Mouse (Mus musculus) ovary, adult 18-20 months (tissue): ENCODE measurements at regions not wholly inside any gene's neighbourhood (a gene's known extent, or its start where the extent isn't known, plus 50 kb on each side); places are given as distances from the start of the nearest gene placed in this dataset.

Experiments
- DNase-seq: peaks from one replicate; pipeline ENCODE4 v3.0.0; 2022; ENCODE audit warnings: low spot score, mixed read lengths

DNA sequence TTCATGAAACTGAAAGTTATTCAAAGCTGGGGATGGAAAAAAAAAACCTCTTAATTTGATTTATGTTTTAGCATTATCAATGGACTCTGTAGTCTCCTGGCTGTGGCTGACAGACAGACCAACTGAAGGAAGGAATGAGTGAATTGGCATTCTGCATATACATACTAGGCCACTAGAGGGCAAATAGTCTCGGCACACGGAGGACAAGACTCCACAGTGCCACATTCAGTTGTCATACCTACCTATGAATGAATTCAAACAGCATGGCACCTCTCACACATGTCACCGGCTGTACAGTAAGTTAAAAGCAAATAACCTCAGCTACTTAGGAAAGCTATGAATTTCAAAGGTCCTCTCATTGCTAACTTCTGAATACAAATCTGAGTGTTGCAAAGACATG lies 200.5 kb downstream of the Rab11fip2 start:
- DNase-seq: no peak

DNA sequence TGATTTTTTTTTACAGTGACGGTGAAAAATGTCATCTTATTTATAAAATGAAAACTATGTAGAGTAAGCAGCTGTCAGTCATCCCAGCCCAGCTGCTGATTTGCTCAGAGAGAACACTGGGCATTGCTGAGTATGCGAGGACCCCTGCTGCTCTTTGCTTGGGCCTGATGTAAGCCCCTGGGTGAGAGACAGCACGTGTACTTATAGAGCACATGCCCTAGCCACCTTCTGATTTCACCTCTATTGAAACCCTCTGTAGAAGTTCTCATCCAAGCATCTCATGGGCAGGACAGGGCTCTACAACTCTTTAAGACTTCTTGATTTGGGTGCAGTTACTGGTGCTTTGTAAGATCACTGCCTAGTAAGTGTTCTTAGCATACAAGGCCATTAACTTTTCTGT lies 182.2 kb downstream of the Rab11fip2 start:
- no peak for DNase-seq

DNA sequence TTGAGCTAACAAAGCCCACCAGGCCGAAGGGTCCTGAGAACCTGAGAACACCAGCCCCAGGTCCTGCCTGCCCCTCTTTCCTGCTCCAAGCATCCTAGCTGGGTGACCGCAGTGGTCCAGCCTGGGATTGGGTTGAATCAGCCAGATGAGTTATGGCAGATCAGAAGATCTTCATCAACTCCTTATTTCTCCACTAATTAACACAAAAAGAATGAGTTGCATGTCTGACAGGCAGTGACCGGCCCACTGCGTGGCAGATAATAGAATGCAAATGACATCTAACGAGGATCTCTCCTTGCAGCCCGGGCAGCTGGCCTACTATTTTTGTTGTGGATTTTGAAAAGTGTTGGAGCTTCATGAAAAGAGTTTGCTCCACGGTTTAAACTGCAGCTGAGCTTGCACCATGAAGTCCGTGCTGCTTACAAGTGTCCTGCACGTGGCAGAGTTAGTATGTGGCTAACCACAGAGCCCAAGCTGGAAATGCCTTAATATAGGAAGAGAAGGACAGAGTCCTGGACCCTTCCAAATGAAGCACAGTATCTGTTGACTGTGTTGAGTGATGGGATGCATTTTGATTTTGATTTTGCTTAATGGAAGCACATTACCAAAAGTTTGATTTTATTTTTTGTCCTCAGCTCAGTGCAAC lies 158.9 kb downstream of the Rab11fip2 start:
- no peak for DNase-seq

DNA sequence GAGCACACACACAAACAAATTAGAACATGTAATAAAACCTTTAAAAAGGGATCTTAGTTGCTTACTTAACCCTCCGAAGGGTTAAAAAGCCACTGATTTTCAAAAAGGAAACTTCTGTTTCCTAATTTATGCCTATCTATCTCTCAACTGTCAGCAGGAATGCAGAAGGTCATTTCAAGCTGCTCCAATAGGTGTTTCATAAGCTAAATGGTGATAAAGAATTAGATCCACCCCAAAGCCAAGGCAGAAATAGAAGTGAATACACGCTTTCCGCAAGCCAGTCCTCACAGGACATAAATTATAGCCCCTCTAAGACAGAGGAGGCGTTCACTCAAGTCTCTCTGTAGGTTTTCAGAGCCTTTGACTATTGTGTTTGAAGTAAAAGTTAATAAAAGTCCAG lies 112.2 kb downstream of the Rab11fip2 start:
- no peak for DNase-seq

DNA sequence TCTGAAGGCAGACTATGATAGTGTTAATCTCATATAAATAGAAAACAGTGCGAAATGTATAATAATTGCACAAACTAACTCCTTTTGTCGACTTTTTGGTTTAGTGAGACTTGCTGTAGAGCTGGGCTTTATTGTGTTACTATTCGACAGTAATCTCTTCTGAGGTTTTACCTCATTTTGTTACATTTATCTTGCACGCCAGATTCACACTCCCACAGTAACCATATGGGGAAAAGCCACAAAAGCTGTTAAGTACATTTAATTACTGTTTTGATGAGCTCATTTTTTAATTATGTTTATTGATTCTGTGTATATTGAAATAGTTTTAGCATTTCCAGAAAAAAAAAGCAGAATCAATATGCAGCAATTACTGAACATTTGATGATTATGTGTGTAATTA lies 106.3 kb downstream of the Rab11fip2 start:
- DNase-seq: no peak

DNA sequence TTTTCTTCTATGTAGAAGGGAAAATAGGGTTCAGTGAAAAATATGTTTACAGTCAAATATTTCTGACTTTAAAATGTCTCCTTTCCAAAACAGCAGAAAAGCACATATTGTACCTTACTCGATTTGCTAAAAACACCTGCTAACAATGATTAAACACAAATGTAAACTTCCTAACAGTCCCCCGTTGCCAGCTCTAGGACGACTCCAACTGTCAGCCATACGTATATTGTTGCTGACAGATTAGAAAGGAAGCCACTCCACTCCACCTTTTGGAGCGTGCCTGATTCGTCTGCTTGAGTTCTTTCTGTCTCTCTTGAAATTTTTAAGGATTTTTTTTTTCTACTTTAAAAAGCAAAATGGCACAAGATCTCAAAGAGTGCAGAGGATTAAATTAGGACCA lies 105.8 kb downstream of the Rab11fip2 start:
- no peak for DNase-seq

DNA sequence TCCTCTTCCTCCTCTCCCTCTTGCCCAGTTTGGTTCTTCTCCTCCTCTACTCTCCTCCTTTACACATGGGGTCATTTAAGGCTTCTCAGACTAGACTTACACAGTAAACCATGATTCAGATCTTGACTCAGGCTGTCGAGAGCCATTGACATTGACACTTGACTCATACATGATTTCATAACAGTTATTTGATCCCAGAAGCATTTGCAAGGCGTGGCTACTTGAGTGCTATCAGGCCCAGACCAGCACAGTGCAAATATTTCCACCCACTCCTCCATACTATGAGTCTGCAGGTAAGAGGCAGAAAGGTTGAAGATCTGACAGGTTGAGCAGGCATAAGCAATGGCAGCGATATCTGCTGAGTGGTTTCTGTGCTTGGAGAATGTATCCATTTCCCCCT lies 99.2 kb downstream of the Rab11fip2 start:
- DNase-seq: no peak

DNA sequence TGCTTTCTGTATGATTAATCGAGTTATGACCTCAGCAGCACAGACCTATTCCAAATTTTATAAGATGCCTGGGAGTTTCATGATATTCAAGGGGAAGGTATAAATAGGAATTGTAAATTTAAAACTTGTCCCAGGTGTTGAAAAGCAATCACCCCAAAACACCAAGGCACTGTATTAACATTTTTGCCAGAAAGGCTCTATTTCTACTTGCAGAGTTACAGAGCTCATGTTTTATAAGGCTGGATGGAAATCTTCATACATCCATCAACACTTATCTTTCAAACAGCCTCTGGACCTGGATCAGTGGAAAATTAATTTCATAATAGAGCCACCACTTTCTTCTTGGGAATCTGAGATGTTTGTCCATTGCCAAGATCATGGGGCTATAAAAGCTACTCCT lies 96.6 kb downstream of the Rab11fip2 start:
- no peak for DNase-seq

DNA sequence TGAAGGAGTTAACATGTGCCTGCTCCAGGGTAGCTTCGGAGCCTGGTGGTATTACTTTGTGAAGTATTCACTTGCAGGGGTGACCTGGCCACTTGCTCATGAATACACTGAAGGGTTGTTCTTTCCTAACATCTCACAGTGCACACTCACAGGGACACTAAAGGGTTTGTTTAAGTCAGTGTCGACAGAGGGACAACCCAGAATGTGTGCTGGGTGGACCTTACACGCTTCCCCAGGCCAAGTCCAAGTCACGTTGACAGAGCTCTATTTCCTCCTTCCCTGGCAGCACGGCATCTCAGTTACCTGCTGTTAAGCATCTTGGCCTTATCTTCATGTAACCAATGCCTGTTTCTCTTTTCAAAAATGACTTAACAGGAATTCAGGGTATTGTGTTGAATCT lies 92.8 kb downstream of the Rab11fip2 start:
- no peak for DNase-seq

DNA sequence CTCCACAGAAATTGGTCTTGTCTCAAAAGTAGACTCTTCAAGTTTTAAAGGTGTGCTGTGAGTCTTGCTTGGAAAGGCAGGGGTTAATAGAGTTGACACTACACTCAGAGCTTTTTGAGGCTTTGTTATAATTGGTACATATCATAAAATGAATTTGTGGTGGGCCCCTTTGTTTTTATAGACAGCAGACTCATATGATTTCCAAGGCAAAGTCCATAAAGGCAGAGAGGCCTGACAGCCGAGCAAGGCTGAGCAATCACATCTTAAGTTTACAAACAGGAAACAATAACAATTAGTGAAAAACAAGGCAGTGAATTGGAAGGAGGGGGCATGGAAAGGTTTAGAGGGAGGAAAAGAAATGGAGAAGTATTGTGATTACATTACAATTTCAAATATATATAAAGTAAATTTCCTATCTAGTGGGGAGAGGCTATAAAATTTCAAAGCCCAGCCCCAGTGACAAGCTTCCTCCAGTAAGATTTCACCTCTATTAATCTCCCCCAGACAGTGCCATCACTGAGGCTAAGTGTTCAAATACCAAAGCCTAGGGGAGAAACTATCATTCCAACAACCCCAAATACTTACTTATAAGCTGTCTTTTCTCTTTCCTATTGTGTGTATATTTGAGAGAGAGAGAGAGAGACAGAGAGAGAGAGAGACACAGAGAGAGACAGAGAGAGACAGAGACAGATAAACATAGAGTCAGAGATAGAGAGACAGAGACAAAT lies 91.3 kb downstream of the Rab11fip2 start:
- DNase-seq: no peak
